Mouse (Mus musculus) left cerebral cortex, postnatal 25 days (tissue): Measurements from ENCODE around the gene Slc25a30. TPM values are rescaled to one million over a fixed set of nuclear protein-coding genes. Genes with fewer than 3 reads are reported as not detected.

ENCODE experiments used
- total RNA-seq, 2 experiments: library from RNA; stranded (reverse); gene quantifications; 2 replicates each; pipeline ENCODE4 v1.2.3; 2021

The Slc25a30 gene
- total RNA-seq, 2 experiments from 2014 or later: 9.3 to 12.7 TPM

Other genes with a start within 250 kb of the Slc25a30 start
- gene Spert, start 193.9 kb downstream of the Slc25a30 start, total RNA-seq: not detected
- not detected for gene Erich6b, start 144.8 kb downstream of the Slc25a30 start, total RNA-seq
- gene Cog3, start 32.5 kb downstream of the Slc25a30 start, total RNA-seq: 10 to 100 TPM; 22.2 to 24.9 TPM
- gene Tpt1, start 58.1 kb upstream of the Slc25a30 start, total RNA-seq: 1,000 to 10,000 TPM; 1,037 to 1,046 TPM
- gene Kctd4, start 168.0 kb upstream of the Slc25a30 start, total RNA-seq: 10 to 100 TPM; 14.6 to 18.9 TPM
- gene Gtf2f2, start 223.8 kb upstream of the Slc25a30 start, total RNA-seq: 10 to 100 TPM; 13.5 to 16.2 TPM